Mouse (Mus musculus) embryonic facial prominence, embryonic 11.5 days (tissue): ENCODE results near the gene Dpysl4. TPM values are rescaled to one million over a fixed set of nuclear protein-coding genes. Genes with fewer than 3 reads are reported as not detected.
A peak's percentile ranks its signal among the peaks of the same experiment; 100 is the strongest.

Experiments used
- ATAC-seq: fragments of 200-750 bp; cut with Nextera tagmentation; replicated peaks from 2 replicates; pipeline ENCODE4 v1.8.0; 2017; ENCODE audit warnings: low read depth; ENCODE audit not compliant: insufficient number of reproducible peaks, low FRiP score, low TSS enrichment
- DNase-seq: peaks from one replicate; pipeline ENCODE4 v3.0.0-alpha.2; 2015; ENCODE audit warnings: low spot score
- H3K27ac ChIP-seq: fragments of 300-500 bp; sonication (generic); replicated peaks from 2 replicates; pipeline ENCODE4 v1.5.1; 2014; ENCODE audit warnings: mild to moderate bottlenecking, low read depth, low read length, control low read depth
- H3K27me3 ChIP-seq: fragments of 300-500 bp; sonication (generic); 2 replicates; pipeline ENCODE4 v1.6.1; 2014; ENCODE audit warnings: mild to moderate bottlenecking, low read length, moderate library complexity, mixed read lengths; ENCODE audit not compliant: control insufficient read depth, insufficient read depth
- H3K36me3 ChIP-seq: fragments of 300-500 bp; sonication (generic); replicated peaks from 2 replicates; pipeline ENCODE4 v1.6.1; 2014; ENCODE audit warnings: low read depth, mild to moderate bottlenecking, low read length, moderate library complexity, mixed read lengths; ENCODE audit not compliant: control insufficient read depth, insufficient read depth
- H3K4me1 ChIP-seq: fragments of 300-500 bp; sonication (generic); 2 replicates; pipeline ENCODE4 v1.6.1; 2014; ENCODE audit warnings: low read length, mixed read lengths; ENCODE audit not compliant: control insufficient read depth, insufficient read depth
- H3K4me2 ChIP-seq: fragments of 300-500 bp; sonication (generic); 2 replicates; pipeline ENCODE4 v1.6.1; 2014; ENCODE audit warnings: low read depth, mild to moderate bottlenecking, control low read depth, low read length, moderate library complexity
- H3K4me3 ChIP-seq: fragments of 300-500 bp; sonication (generic); 2 replicates; pipeline ENCODE4 v1.5.1; 2014; ENCODE audit warnings: low read depth, low read length, control low read depth
- H3K9ac ChIP-seq: fragments of 300-500 bp; sonication (generic); replicated peaks from 2 replicates; pipeline ENCODE4 v1.6.1; 2014; ENCODE audit warnings: mild to moderate bottlenecking, control low read depth, low read length
- H3K9me3 ChIP-seq: fragments of 300-500 bp; sonication (generic); replicated peaks from 2 replicates; pipeline ENCODE4 v1.6.1; 2016; ENCODE audit warnings: mild to moderate bottlenecking, low read length, inconsistent platforms, mixed read lengths; ENCODE audit not compliant: control insufficient read depth
- WGBS: fragments of 180-500 bp; shearing (Covaris S2); extraction: QIAGEN DNeasy Blood & Tissue Kit; methylation state at CpG from one replicate; pipeline ENCODE4 v1.1.7; 2014; 5-methylcytosine and 5-hydroxymethylcytosine counted together
- polyA plus RNA-seq: library from polyadenylated mRNA; unstranded; fragments of >200 nt; fragmentation: Nextera tagmentation; extraction: Ambion mirVana; gene quantifications from 2 replicates; pipeline ENCODE4 v1.2.1, GENCODE M21; 2014

The Dpysl4 gene
- polyA plus RNA-seq, 1 experiment from 2014 or later = 55.6 TPM

DNA sequence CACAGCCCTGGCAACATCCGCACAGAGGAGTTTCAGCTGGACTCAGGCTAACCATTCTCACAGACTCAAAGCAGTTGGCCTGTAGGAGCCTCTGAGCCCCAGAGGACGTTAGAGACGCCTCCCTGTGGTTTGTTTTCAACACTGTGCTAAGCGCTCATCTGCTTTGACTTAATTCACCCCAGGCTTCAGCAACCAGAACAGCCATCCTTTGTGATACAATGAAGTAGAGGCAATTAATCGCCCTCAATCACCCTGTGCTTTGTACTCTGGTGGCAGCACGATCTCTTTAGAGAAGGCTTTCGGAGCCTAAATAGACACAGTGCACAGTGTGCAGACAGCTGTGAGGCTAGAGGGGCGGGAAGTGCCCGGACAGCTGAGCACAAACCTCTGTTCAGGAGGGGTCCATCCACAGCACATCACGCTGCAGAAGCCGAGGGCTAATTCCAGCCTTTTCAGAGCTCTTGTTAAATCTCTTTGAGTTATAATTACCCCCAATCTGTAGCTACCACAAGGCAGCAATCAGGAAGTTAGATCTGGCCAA lies 54.2 kb downstream of the Dpysl4 start:
- Histone ChIP-seq H3K4me1 (peaks cover 3% of the 10 kb centered on the region; the same call in 1 of the 2 replicates), H3K4me2 (no peak overlapping the region), H3K27me3 (no peaks in the 10 kb centered on the region)

DNA sequence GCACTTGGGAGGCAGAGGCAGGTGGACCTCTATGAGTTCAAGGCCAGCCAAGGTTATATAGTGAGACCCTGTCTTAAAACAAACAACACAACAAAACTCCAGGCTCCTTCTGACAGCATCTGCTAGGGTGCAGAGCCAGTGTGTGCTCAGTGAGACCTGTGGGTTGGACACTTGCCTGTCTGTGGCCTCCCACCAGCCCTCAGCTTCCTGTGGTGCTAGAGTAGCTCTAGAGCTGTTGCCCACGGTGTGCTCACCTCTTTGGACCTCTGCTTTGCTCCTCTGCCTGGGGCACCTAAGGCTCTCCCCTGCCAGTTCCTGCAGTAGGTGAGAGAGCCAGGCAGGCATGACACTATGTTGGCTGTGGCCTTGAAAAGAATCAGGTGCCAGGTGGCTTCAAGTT lies 58.0 kb downstream of the Dpysl4 start:
- DNase-seq (no peak), ATAC-seq (no peak)
- Histone ChIP-seq H3K27ac (no peak overlapping the region), H3K4me1 (peaks cover 3% of the 10 kb centered on the region; the same call in 1 of the 2 replicates), H3K9ac (no peak overlapping the region), H3K4me3 (no peak overlapping the region), H3K36me3 (no peaks in the 10 kb centered on the region), H3K9me3 (no peaks in the 10 kb centered on the region), H3K27me3 (no peaks in the 10 kb centered on the region), H3K4me2 (no peak overlapping the region)
- 78% methylated on average over 1 of the region's 1 CpGs for WGBS

More for the DNA sequence above, 54.2 kb downstream of the Dpysl4 start:
- ATAC-seq (peak; percentile 83), DNase-seq (peak; percentile 69)
- WGBS = 3% methylated on average over 11 of the region's 11 CpGs
- Histone ChIP-seq H3K9ac (no peak overlapping the region), H3K36me3 (no peaks in the 10 kb centered on the region), H3K4me3 (no peak overlapping the region), H3K9me3 (no peaks in the 10 kb centered on the region), H3K27ac (no peak overlapping the region)

DNA sequence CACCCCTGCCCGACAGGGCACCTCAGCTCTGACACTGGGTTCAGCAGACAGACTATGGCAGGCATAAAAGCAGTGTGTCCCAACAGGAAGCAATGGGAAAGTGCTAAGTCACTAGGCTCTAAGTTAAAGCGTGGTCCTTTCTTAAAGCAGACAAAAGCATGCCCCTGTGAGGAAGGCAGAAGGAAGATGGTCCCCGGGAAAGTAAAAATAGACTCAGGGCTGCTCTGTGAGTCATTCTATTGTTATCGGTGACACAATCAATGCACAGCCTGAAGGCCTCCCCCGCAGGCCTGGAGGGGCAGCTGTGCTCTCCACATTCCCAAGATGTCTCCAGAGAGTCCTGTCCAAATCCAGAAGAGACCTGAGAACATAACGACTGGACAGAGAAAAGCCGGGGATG lies 60.1 kb downstream of the Dpysl4 start:
- ATAC-seq (no peak), DNase-seq (no peak)
- WGBS = 43% methylated on average over 7 of the region's 7 CpGs
- no peak overlapping the region for H3K27ac ChIP-seq
- no peak overlapping the region for H3K9ac ChIP-seq
- no peaks in the 10 kb centered on the region for H3K36me3 ChIP-seq
- H3K9me3 ChIP-seq = no peaks in the 10 kb centered on the region
- H3K27me3 ChIP-seq = no peaks in the 10 kb centered on the region
- no peak overlapping the region for H3K4me3 ChIP-seq
- H3K4me1 ChIP-seq = no peaks in the 10 kb centered on the region
- H3K4me2 ChIP-seq = no peak overlapping the region

DNA sequence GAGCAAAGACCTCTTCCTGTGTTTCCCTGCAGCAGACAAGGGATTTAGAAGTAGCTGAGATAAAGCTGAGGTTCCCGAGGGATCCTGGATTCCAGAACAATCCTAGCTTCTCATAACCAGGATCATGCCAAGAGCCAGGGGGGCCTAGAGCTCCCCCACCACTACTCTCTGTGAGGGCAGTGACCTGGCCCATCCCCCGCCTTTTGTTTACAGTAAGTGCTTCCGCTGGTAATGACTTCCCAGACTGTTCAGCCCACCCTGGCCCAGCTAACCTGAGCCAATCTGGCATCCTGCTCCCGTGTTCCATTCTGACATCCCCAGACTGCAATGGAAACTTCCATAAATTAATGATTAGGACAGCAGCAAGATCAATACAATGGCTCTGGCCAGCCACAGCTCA lies 61.6 kb downstream of the Dpysl4 start:
- Histone ChIP-seq H3K9me3 (no peaks in the 10 kb centered on the region), H3K9ac (no peak overlapping the region), H3K27ac (no peak overlapping the region), H3K4me1 (no peaks in the 10 kb centered on the region), H3K36me3 (no peaks in the 10 kb centered on the region), H3K4me2 (no peak overlapping the region), H3K27me3 (no peaks in the 10 kb centered on the region), H3K4me3 (no peak overlapping the region)
- WGBS = 33% methylated on average over 4 of the region's 4 CpGs
- peak; percentile 12 for DNase-seq
- no peak for ATAC-seq

DNA sequence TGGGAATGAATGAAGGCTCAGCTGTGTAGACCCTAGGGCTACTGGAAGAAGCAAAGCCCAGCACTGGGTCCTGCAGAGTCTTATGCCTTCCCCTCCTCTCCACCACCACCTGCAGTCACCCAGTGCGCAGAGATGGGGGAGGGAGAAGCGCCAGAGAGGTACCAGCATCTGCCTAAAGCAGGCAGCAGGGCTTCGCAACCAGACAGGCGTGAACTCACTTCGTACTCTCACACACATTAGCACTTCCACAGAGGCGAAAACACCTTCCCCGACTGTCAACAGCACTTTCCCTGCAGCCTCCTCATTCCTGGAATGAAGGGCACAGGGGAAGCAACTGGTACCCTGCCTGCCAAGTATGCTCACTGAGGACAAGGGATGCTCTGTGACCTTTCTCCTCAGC lies 63.6 kb downstream of the Dpysl4 start:
- no peak for ATAC-seq
- no peak overlapping the region for H3K27ac ChIP-seq
- H3K36me3 ChIP-seq = no peaks in the 10 kb centered on the region
- no peak overlapping the region for H3K4me2 ChIP-seq
- DNase-seq = no peak
- no peaks in the 10 kb centered on the region for H3K27me3 ChIP-seq
- no peaks in the 10 kb centered on the region for H3K4me1 ChIP-seq
- no peaks in the 10 kb centered on the region for H3K9me3 ChIP-seq
- H3K9ac ChIP-seq = no peak overlapping the region
- H3K4me3 ChIP-seq = no peak overlapping the region
- WGBS = 33% methylated on average over 6 of the region's 7 CpGs

DNA sequence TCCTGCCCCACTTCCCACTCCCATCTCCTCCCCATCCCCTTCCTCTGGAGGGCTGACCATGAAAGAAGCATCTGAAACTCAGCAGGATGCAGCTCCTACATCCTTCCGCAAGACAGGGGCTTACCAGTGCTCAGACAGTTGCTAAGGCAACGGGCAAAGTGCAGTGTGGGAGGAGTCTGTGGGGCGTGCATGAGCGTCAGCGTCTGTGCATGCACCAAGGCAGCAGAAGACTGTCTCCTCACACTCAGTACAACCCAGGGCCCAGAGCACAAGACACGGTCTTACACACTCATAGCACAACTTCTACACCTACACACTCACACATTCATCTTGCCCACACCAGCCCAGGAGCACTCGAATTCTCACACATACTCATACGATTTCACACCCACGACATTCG lies 65.3 kb downstream of the Dpysl4 start:
- ATAC-seq (peak; percentile 80), DNase-seq (peak; percentile 79)
- H3K4me1 ChIP-seq = no peaks in the 10 kb centered on the region
- H3K4me3 ChIP-seq = no peak overlapping the region
- WGBS = 36% methylated on average over 10 of the region's 10 CpGs
- no peak overlapping the region for H3K4me2 ChIP-seq
- no peaks in the 10 kb centered on the region for H3K27me3 ChIP-seq
- no peak overlapping the region for H3K27ac ChIP-seq
- no peaks in the 10 kb centered on the region for H3K36me3 ChIP-seq
- no peaks in the 10 kb centered on the region for H3K9me3 ChIP-seq
- no peak overlapping the region for H3K9ac ChIP-seq

Other genes starting within 250 kb of the Dpysl4 start
- gene Ppp2r2d, start 239.9 kb upstream of the Dpysl4 start, polyA plus RNA-seq = 64.5 and 72.0 TPM in 2 replicates
- gene Mapk1ip1, start 239.7 kb upstream of the Dpysl4 start, polyA plus RNA-seq = 12.4 and 13.6 TPM in 2 replicates
- 110 and 111 TPM in 2 replicates for gene Bnip3, start 176.5 kb upstream of the Dpysl4 start, polyA plus RNA-seq
- 0.80 and 1.1 TPM in 2 replicates for gene Jakmip3, start 145.3 kb upstream of the Dpysl4 start, polyA plus RNA-seq
- 5.8 and 5.9 TPM in 2 replicates for gene Lrrc27, start 127.0 kb downstream of the Dpysl4 start, polyA plus RNA-seq
- 0.31 and 0.36 TPM in 2 replicates for gene Stk32c, start 127.3 kb downstream of the Dpysl4 start, polyA plus RNA-seq
- 5.0 and 5.1 TPM in 2 replicates for gene Pwwp2b, start 162.5 kb downstream of the Dpysl4 start, polyA plus RNA-seq